Mouse (Mus musculus) hindlimb bud, embryonic 11.5 days (tissue): ENCODE measurements around the gene Zscan26.
A peak's percentile ranks its signal among the peaks of the same experiment; 100 is the strongest.
"Not testable (repeated sequence)": the region's sequence is repeated elsewhere in the genome, so short reads cannot be mapped to it uniquely, and the experiment has no call there.

Experiments used
- DNase-seq: peaks from one replicate; pipeline ENCODE4 v3.0.0-alpha.2; 2012; ENCODE audit warnings: low read depth, low spot score; ENCODE audit errors: extremely low spot score

The Zscan26 gene

GRCm38 (mm10) chr13:21453449-21453848, at the start of gene Zscan26:
TSS of gene Zscan26 (minus strand) at chr13:21453730.
- peak; percentile 83 for DNase-seq

- no peak for DNase-seq
Observed at GRCm38 (mm10) chr13:21502296-21502695, 48.8 kb upstream of the Zscan26 start.

GRCm38 (mm10) chr13:21501182-21501581, 47.7 kb upstream of the Zscan26 start, which contains the start of gene Gm11273:
TSS of gene Gm11273 (minus strand) at chr13:21501418.
- DNase-seq, result not testable (repeated sequence)

GRCm38 (mm10) chr13:21495080-21495479, 41.5 kb upstream of the Zscan26 start, which contains the start of gene AK157302:
TSS of gene AK157302 (plus strand) at chr13:21495223.
- DNase-seq, result no peak

- no peak for DNase-seq
Observed at GRCm38 (mm10) chr13:21492847-21493246, 39.3 kb upstream of the Zscan26 start.

GRCm38 (mm10) chr13:21486881-21487280, 33.4 kb upstream of the Zscan26 start:
- no peak for DNase-seq

GRCm38 (mm10) chr13:21478759-21479670, 25.5 kb upstream of the Zscan26 start, which contains the start of the genes Zkscan4 and Gm10065:
TSS of gene Zkscan4 (plus strand) at chr13:21478907.
TSS of gene Gm10065 (minus strand) at chr13:21479441.
- DNase-seq, result peak; percentile 12

- DNase-seq, result no peak
Observed at GRCm38 (mm10) chr13:21472427-21472826, 18.9 kb upstream of the Zscan26 start.

- no peak for DNase-seq
Observed at GRCm38 (mm10) chr13:21469097-21469496, 15.6 kb upstream of the Zscan26 start.

GRCm38 (mm10) chr13:21468061-21469019, 14.8 kb upstream of the Zscan26 start, which contains the start of gene Nkapl:
TSS of gene Nkapl (minus strand) at chr13:21468509.
- no peak for DNase-seq

- no peak for DNase-seq
Observed at GRCm38 (mm10) chr13:21467336-21467735, 13.8 kb upstream of the Zscan26 start.

- DNase-seq, result not testable (repeated sequence)
Observed at GRCm38 (mm10) chr13:21462516-21462915, 9.0 kb upstream of the Zscan26 start.

GRCm38 (mm10) chr13:21456347-21456746, 2.8 kb upstream of the Zscan26 start:
- no peak for DNase-seq

- DNase-seq, result no peak
Observed at GRCm38 (mm10) chr13:21454133-21454532, 603 bp upstream of the Zscan26 start.

GRCm38 (mm10) chr13:21453042-21453441, 488 bp downstream of the Zscan26 start:
- DNase-seq, result no peak

- DNase-seq, result no peak
Observed at GRCm38 (mm10) chr13:21447856-21448614, 5.5 kb downstream of the Zscan26 start.

- DNase-seq, result no peak
Observed at GRCm38 (mm10) chr13:21446796-21447195, 6.7 kb downstream of the Zscan26 start.

- no peak for DNase-seq
Observed at GRCm38 (mm10) chr13:21441207-21441572, 12.3 kb downstream of the Zscan26 start.

GRCm38 (mm10) chr13:21440503-21441206, 12.9 kb downstream of the Zscan26 start, which contains the start of gene Pgbd1:
TSS of gene Pgbd1 (minus strand) at chr13:21441058.
- DNase-seq, result peak; percentile 50

GRCm38 (mm10) chr13:21435476-21435875, 18.1 kb downstream of the Zscan26 start:
- no peak for DNase-seq
